In genomic region chr13:45693953-45694352, GRCm38 (mm10) we compare ENCODE assay signal across 8 mouse cellular contexts.
DNase-seq lines count a peak whose midpoint lies in the region; ATAC-seq and TF ChIP-seq lines count a peak whose summit lies in the region.

No protein-coding gene starts in this region.

- no peak for DNase-seq in heart, embryonic 10.5 days (ENCODE audit: low spot score)
- DNase-seq in lung, embryonic 14.5 days = peak; percentile 34
- no peak for DNase-seq in lung, postnatal 36 days
- DNase-seq in R1 (ENCODE audit: low read depth, low spot score) = peak; percentile 9
- no peak for DNase-seq in right cerebral cortex, postnatal 36 days (ENCODE audit: low spot score in 2 of 2)
- no peak for DNase-seq in kidney, postnatal 36 days

- H3K4me1 ChIP-seq in heart, embryonic 10.5 days = peaks cover 42% of the 10 kb centered on the region
- peaks cover 50% of the 10 kb centered on the region for H3K4me1 ChIP-seq in heart, embryonic 12.5 days (replicated peaks)
- H3K4me1 ChIP-seq in lung, embryonic 14.5 days (ENCODE audit: insufficient read depth) = peaks cover 9% of the 10 kb centered on the region

- no peak overlapping the region for H3K4me2 ChIP-seq in heart, embryonic 12.5 days
- H3K4me2 ChIP-seq in lung, embryonic 14.5 days = no peak overlapping the region

- WGBS in heart, embryonic 10.5 days = 83% methylated on average over 9 of the region's 9 CpGs
- 76% methylated on average over 9 of the region's 9 CpGs for WGBS in heart, embryonic 12.5 days
- WGBS in lung, embryonic 14.5 days = 78% methylated on average over 9 of the region's 9 CpGs

- no peak for ATAC-seq in heart, embryonic 12.5 days (ENCODE audit: insufficient number of reproducible peaks, low FRiP score)
- ATAC-seq in lung, embryonic 14.5 days (ENCODE audit: insufficient read depth) = no peak
- ATAC-seq in megakaryocyte progenitor cell, adult 5-6 weeks (replicated peaks; ENCODE audit: poor library complexity) = peak; percentile 61

- H3K4me3 ChIP-seq in heart, embryonic 10.5 days = no peak overlapping the region
- H3K4me3 ChIP-seq in heart, embryonic 12.5 days = no peak overlapping the region
- H3K4me3 ChIP-seq in lung, embryonic 14.5 days (ENCODE audit: low read depth, low read length) = no peak overlapping the region

- no peak overlapping the region for H3K9ac ChIP-seq in heart, embryonic 12.5 days
- H3K9ac ChIP-seq in lung, embryonic 14.5 days = no peak overlapping the region

- H3K36me3 ChIP-seq in heart, embryonic 10.5 days = no peaks in the 10 kb centered on the region
- H3K36me3 ChIP-seq in heart, embryonic 12.5 days = peaks cover 4% of the 10 kb centered on the region; the same call in 1 of the 2 replicates
- H3K36me3 ChIP-seq in lung, embryonic 14.5 days (ENCODE audit: insufficient read depth) = no peaks in the 10 kb centered on the region

- no peaks in the 10 kb centered on the region for H3K9me3 ChIP-seq in heart, embryonic 10.5 days
- peaks cover 4% of the 10 kb centered on the region for H3K9me3 ChIP-seq in heart, embryonic 12.5 days (replicated peaks)
- H3K9me3 ChIP-seq in lung, embryonic 14.5 days (ENCODE audit: low read depth, low read length) = no peaks in the 10 kb centered on the region

- H3K27ac ChIP-seq in heart, embryonic 10.5 days = peak overlapping the region; percentile 63; the same call in 1 of the 2 replicates
- H3K27ac ChIP-seq in heart, embryonic 12.5 days (ENCODE audit: poor library complexity, severe bottlenecking) = no peak overlapping the region
- H3K27ac ChIP-seq in lung, embryonic 14.5 days (ENCODE audit: low read depth) = no peak overlapping the region

- H3K27me3 ChIP-seq in heart, embryonic 10.5 days (ENCODE audit: insufficient read depth, poor library complexity, severe bottlenecking) = no peaks in the 10 kb centered on the region
- H3K27me3 ChIP-seq in heart, embryonic 12.5 days (replicated peaks) = no peaks in the 10 kb centered on the region
- no peaks in the 10 kb centered on the region for H3K27me3 ChIP-seq in lung, embryonic 14.5 days (ENCODE audit: insufficient read depth, low read length)

- peak; percentile 29; the same call in 1 of the 2 replicates for TF ChIP-seq CTCF in lung, embryonic 14.5 days (IDR thresholded peaks at IDR 0.05; ENCODE audit: low read depth)

Comparison
In these comparisons a context has a peak if more than half of its experiments do, and no peak if none do; other contexts are left out.
1. DNase-seq: peak in lung, embryonic 14.5 days (single experiment) and R1 (single experiment); none in heart, embryonic 10.5 days (single experiment), lung, postnatal 36 days (single experiment), right cerebral cortex, postnatal 36 days (0 of 2) and kidney, postnatal 36 days (0 of 2).